Mouse (Mus musculus): ENCODE measurements around the gene Ntng1. TPM values are rescaled to one million over a fixed set of nuclear protein-coding genes. Genes with fewer than 3 reads are reported as not detected.

Gene Ntng1
- polyA plus RNA-seq (2015; fragmentation: Nextera tagmentation; extraction: Ambion mirVana), result 1.4 and 2.2 TPM in 2 replicates

- Histone ChIP-seq H3K9ac (peak within 1 kb of the TSS; percentile 56), H3K4me2 (replicated peaks) (peak within 1 kb of the TSS; percentile 100), H3K27me3 (replicated peaks) (peaks cover 20% of the 10 kb centered on the region), H3K27ac (no peak within 1 kb of the TSS), H3K4me3 (replicated peaks) (peak within 1 kb of the TSS; percentile 62), H3K4me1 (replicated peaks) (no peaks in the 10 kb centered on the region), H3K9me3 (no peaks in the 10 kb centered on the region), H3K36me3 (no peaks in the 10 kb centered on the region)
- under 1% methylated on average over 52 of the region's 52 CpGs for WGBS
- peak; percentile 50; the same call in 1 of the 2 replicates for ATAC-seq
These were observed at the start of gene Ntng1 for GRCm38 (mm10) chr3:110143206-110144061. TSS of gene Ntng1 (minus strand) at chr3:110144011.

GRCm38 (mm10) chr3:110187401-110187948 is 43.7 kb upstream of the Ntng1 start:
- Histone ChIP-seq H3K4me2 (replicated peaks) (no peak overlapping the region), H3K27ac (no peak overlapping the region), H3K4me1 (replicated peaks) (no peaks in the 10 kb centered on the region), H3K36me3 (no peaks in the 10 kb centered on the region), H3K27me3 (replicated peaks) (no peaks in the 10 kb centered on the region), H3K9me3 (no peaks in the 10 kb centered on the region), H3K4me3 (replicated peaks) (no peak overlapping the region), H3K9ac (no peak overlapping the region)
- WGBS, result 81% methylated on average over 5 of the region's 5 CpGs
- no peak for ATAC-seq

GRCm38 (mm10) chr3:110149089-110149488 is 5.3 kb upstream of the Ntng1 start:
- Histone ChIP-seq H3K9ac (no peak overlapping the region), H3K27ac (no peak overlapping the region), H3K4me3 (replicated peaks) (no peak overlapping the region), H3K4me2 (replicated peaks) (no peak overlapping the region), H3K36me3 (no peaks in the 10 kb centered on the region), H3K4me1 (replicated peaks) (no peaks in the 10 kb centered on the region), H3K27me3 (replicated peaks) (0 out of 2 replicates have a peak, but pooled peaks cover 8% of the 10 kb centered on the region), H3K9me3 (no peaks in the 10 kb centered on the region)
- WGBS, result 63% methylated on average over 7 of the region's 7 CpGs
- no peak for ATAC-seq

DNA sequence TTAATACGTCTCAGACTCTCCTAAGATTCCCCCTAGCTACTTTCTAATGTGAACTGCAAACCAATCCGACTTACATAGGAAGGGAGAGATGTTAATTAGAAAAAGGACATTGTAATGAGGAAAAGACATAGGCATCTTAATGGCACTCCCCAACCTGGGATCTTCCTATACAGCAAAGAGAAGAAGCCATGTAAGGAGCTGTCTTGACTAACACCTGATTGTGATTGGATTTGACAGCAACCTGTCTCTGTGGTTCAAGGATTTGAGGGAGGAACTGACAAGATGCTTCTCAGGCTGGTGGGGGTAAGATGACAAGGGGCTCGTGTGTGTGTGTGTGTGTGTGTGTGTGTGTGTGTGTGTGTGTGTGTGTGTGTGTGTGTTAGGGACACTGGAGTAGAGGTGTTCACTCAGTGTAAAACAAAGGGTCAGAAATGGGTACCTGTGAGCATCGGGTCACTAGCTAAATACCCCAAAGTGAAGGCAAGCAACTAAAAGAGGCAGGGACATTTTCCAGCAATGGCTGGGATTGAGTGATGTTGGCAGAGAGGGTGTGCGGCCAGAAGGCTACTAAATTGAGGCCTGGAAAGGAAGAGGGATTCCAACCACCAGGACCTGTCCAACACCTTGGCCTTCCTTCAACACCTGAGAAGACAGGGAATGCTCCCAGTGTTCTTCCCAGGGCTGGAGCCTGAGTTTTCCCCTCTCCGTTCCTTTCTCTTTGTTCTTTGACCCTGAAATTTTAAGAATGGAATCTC is 667 bp upstream of the Ntng1 start:
- Histone ChIP-seq H3K9ac (no peak overlapping the region), H3K27me3 (replicated peaks) (peaks cover 20% of the 10 kb centered on the region), H3K4me2 (replicated peaks) (peak overlapping the region; percentile 100; the same call in 1 of the 2 replicates), H3K9me3 (no peaks in the 10 kb centered on the region), H3K4me3 (replicated peaks) (no peak overlapping the region), H3K4me1 (replicated peaks) (no peaks in the 10 kb centered on the region), H3K27ac (no peak overlapping the region), H3K36me3 (no peaks in the 10 kb centered on the region)
- WGBS, result 52% methylated on average over 6 of the region's 6 CpGs
- no peak for ATAC-seq

DNA sequence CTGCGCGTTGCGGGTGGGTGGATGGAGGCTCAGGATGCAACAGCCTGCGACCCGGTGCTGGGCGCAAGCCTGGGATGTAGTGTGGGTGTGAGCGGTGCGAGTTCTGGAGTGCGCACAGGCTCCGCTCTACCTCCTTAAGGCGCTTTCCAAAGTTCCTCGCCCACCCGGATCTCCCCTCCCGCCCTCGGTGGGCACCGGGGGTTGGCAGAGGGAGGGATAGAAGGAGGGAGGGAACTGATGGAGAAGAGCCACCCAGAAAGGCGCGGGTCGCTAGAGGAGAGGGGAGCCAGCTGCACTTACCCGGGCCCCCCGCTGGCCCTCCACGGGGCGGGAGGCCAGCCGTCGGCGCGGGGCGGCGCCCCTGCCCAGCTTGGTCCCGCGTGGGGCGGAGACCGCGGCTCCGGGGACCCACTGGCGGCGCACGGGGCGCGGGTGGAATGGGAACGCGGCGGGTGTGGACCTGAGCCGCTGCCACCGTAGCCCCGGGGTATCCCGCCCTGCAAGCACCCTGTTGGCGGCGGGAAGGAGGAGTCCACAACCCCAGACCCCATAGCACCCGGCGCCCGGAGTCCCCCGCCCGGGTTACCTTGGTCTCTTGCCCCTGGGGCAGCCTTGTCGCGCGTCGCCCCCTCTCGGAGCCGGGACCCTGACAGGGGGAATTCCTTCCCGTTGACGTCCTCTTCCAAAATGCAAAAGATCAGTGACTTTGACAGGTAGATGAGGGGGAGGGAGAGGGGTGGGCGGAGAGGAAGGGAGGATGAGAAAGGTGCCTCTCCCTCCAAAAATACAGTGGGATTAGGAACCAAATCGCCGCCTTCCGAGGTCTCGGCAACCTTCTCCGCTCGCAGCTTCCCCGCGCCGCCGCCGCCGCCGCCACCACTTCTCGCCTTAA is 1.3 kb downstream of the Ntng1 start:
- Histone ChIP-seq H3K36me3 (no peaks in the 10 kb centered on the region), H3K4me2 (replicated peaks) (peak overlapping the region; percentile 100), H3K9me3 (no peaks in the 10 kb centered on the region), H3K9ac (peak overlapping the region; percentile 56), H3K4me3 (replicated peaks) (peak overlapping the region; percentile 62), H3K27me3 (replicated peaks) (peaks cover 20% of the 10 kb centered on the region), H3K4me1 (replicated peaks) (no peaks in the 10 kb centered on the region), H3K27ac (no peak overlapping the region)
- WGBS, result under 1% methylated on average over 75 of the region's 77 CpGs
- peak; percentile 77 for ATAC-seq

DNA sequence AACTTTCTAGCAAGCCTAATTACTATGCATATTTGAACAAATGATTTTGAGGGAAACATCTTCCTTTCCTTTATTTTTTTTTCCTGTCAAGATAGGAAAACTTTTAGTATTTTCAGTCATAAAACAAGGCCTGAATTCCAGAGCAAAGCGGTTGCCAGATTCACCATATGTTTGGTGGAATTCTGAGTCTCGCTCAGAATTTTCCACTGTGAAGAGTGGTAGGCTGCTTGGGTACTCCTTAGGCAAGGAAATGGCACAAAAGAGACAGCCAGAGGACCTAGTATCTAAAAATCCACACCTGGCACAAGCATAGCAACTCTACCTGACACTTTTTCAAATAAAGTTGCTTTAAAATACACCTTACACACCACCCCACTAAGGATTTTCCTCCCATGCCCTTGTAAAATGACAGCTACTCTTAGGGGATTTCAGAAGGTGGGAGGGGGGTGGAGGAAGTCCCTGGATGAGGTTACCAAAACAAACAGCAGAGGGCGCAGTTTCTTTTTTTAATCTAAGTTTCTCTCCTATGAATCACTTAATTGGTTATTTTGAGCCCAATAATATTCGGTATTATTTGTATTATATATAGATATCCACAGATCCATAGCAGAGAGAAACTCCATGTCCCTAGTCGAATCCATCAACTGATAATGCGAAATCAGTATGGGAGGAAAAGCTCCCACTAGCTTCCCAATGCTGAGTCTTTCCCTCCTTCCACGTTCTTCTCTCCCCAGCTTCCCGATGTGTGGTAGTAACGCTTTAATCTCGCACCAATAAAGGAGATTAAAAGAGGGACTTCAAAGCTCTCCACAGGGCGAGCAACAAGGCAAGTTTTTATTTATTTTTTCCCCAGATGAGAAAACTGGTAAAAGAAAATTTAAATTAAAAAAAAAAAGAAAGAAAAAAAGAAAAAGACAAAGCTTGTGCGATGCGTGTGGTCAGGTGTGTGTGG is 2.2 kb downstream of the Ntng1 start:
- Histone ChIP-seq H3K27ac (no peak overlapping the region), H3K4me1 (replicated peaks) (no peaks in the 10 kb centered on the region), H3K4me2 (replicated peaks) (peak overlapping the region; percentile 100), H3K27me3 (replicated peaks) (peaks cover 20% of the 10 kb centered on the region), H3K36me3 (no peaks in the 10 kb centered on the region), H3K9ac (peak overlapping the region; percentile 56; the same call in 1 of the 2 replicates), H3K9me3 (no peaks in the 10 kb centered on the region), H3K4me3 (replicated peaks) (peak overlapping the region; percentile 62)
- peak; percentile 45 for ATAC-seq
- WGBS, result 5% methylated on average over 13 of the region's 13 CpGs

DNA sequence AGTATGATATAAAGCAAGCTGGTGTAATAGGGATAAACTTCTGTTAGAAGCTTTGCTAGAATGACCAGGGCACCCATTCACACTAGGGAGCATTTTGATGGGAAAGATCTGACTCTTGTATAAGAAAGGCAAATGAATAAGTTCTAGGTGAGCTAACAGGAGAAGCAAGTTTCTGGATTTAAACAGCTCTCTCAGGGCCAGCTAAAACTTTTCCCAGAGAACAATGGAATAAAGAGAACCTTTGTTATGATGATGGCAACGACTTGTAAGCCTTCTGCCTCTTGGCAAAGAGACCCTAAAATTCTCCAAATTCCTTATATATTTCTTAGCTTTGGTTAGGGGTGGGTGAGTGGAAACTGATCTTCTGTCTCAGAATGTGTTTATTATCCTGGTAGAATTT is 7.7 kb downstream of the Ntng1 start:
- no peak for ATAC-seq
- Histone ChIP-seq H3K9me3 (no peaks in the 10 kb centered on the region), H3K9ac (no peak overlapping the region), H3K4me1 (replicated peaks) (no peaks in the 10 kb centered on the region), H3K36me3 (no peaks in the 10 kb centered on the region), H3K4me2 (replicated peaks) (no peak overlapping the region), H3K4me3 (replicated peaks) (no peak overlapping the region), H3K27me3 (replicated peaks) (no peaks in the 10 kb centered on the region), H3K27ac (no peak overlapping the region)
- 18% methylated on average over 1 of the region's 1 CpGs for WGBS

- H3K27ac ChIP-seq, result no peak overlapping the region
- no peaks in the 10 kb centered on the region for H3K4me1 ChIP-seq (replicated peaks)
- H3K9me3 ChIP-seq, result no peaks in the 10 kb centered on the region
- no peak for ATAC-seq
- no peak overlapping the region for H3K4me2 ChIP-seq (replicated peaks)
- H3K9ac ChIP-seq, result no peak overlapping the region
- H3K27me3 ChIP-seq (replicated peaks), result no peaks in the 10 kb centered on the region
- no peaks in the 10 kb centered on the region for H3K36me3 ChIP-seq
- 80% methylated on average over 9 of the region's 9 CpGs for WGBS
- H3K4me3 ChIP-seq (replicated peaks), result no peak overlapping the region
These were observed 10.7 kb downstream of the Ntng1 start for GRCm38 (mm10) chr3:110133150-110133549.

- no peak for ATAC-seq
- 52% methylated on average over 8 of the region's 8 CpGs for WGBS
- Histone ChIP-seq H3K9me3 (no peaks in the 10 kb centered on the region), H3K9ac (no peak overlapping the region), H3K36me3 (no peaks in the 10 kb centered on the region), H3K27ac (no peak overlapping the region), H3K4me3 (replicated peaks) (no peak overlapping the region), H3K27me3 (replicated peaks) (no peaks in the 10 kb centered on the region), H3K4me1 (replicated peaks) (no peaks in the 10 kb centered on the region), H3K4me2 (replicated peaks) (no peak overlapping the region)
These were observed 11.5 kb downstream of the Ntng1 start for GRCm38 (mm10) chr3:110132289-110132688.

DNA sequence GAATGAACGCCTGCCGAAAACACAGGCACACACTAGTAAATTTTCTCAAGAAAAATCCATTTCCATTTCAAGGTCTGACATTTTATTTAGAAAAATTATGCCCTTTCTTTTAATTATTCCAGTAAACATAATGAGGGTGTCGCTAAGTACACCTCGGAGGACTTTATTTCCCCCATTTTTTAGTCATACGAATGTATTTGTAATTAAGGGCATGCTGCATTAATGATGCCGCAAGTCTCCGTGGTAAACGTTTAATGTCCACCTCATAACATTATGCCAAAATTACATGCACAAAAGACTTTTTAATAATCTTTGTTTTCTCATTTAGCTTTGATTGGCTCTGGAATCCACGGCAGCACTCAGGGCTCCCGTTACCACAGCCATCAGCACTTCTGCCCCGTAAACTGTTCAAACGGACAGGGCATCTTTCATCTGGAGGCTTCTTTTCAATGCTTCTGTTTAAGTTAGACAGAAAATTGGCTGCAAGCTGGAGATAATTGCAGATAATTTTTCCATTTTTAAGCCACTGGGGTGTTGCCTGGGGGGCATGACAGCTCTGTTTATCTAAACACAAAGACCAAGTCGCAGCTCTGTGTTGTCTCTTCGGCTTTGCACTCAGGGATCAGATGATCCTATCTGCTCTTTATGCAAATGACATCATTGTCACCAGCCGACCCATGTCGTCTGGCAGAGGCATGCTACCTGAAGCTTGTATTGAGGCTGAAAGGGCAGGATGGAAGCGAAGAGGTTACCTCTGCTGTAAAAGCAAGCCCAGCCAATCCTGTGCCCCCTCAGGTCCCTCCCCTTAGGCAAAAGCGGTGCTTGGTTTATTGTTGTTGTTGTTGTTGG is 12.5 kb downstream of the Ntng1 start:
- no peak overlapping the region for H3K27ac ChIP-seq
- 59% methylated on average over 18 of the region's 18 CpGs for WGBS
- H3K9ac ChIP-seq, result no peak overlapping the region
- ATAC-seq, result no peak
- no peak overlapping the region for H3K4me3 ChIP-seq (replicated peaks)
- H3K4me2 ChIP-seq (replicated peaks), result no peak overlapping the region
- H3K4me1 ChIP-seq (replicated peaks), result no peaks in the 10 kb centered on the region
- no peaks in the 10 kb centered on the region for H3K9me3 ChIP-seq
- no peaks in the 10 kb centered on the region for H3K27me3 ChIP-seq (replicated peaks)
- no peaks in the 10 kb centered on the region for H3K36me3 ChIP-seq

Measured in intestine, embryonic 15.5 days (tissue).